Mouse (Mus musculus) MEL (cell line): ENCODE measurements around the gene Scamp1. TPM values are rescaled to one million over a fixed set of nuclear protein-coding genes. Genes with fewer than 3 reads are reported as not detected.

ENCODE experiments used
- DNase-seq: peaks from one replicate; pipeline ENCODE4 v3.0.0; 2011; ENCODE audit warnings: low read depth, low spot score
- H3K27ac ChIP-seq: 2 replicates; pipeline ENCODE4 v1.5.1; 2012; ENCODE audit warnings: low read depth, mild to moderate bottlenecking, control low read depth, low read length, moderate library complexity; ENCODE audit not compliant: control insufficient read depth
- H3K27me3 ChIP-seq, 2 experiments: fragments of 150-350 bp in 1 of 2; sonication (generic) in 1 of 2; 2 replicates each; pipeline ENCODE4 v1.6.1; 2012; ENCODE audit warnings: low read length in 2 of 2, mild to moderate bottlenecking in 2 of 2, improper control_type of control experiment in 1 of 2, moderate library complexity in 1 of 2; ENCODE audit not compliant: insufficient read depth in 2 of 2, control insufficient read depth in 1 of 2
- H3K36me3 ChIP-seq, 2 experiments: 2 replicates each; pipeline ENCODE4 v1.6.1; 2012 to 2014; ENCODE audit warnings: low read length in 2 of 2, improper control_type of control experiment in 1 of 2, inconsistent platforms in 1 of 2, mild to moderate bottlenecking in 1 of 2; ENCODE audit not compliant: insufficient read depth in 2 of 2, control insufficient read depth in 1 of 2
- H3K4me1 ChIP-seq, 2 experiments: fragments of 150-350 bp in 1 of 2; sonication (generic) in 1 of 2; 2 replicates each; pipeline ENCODE4 v1.6.1; 2012; ENCODE audit warnings: low read length in 2 of 2, improper control_type of control experiment in 1 of 2, mild to moderate bottlenecking in 1 of 2; ENCODE audit not compliant: insufficient read depth in 2 of 2, control insufficient read depth in 1 of 2
- H3K4me3 ChIP-seq, 2 experiments: fragments of 150-350 bp in 1 of 2; sonication (generic) in 1 of 2; 2 replicates each; pipeline ENCODE4 v1.5.1; 2012; ENCODE audit warnings: low read depth in 2 of 2, low read length in 2 of 2, mild to moderate bottlenecking in 2 of 2, moderate library complexity in 2 of 2, control low read depth in 1 of 2, improper control_type of control experiment in 1 of 2; ENCODE audit not compliant: control insufficient read depth in 1 of 2, insufficient read depth in 1 of 2
- H3K79me2 ChIP-seq: 2 replicates; pipeline ENCODE4 v1.6.1; 2012; ENCODE audit warnings: mild to moderate bottlenecking, low read length, moderate library complexity; ENCODE audit not compliant: control insufficient read depth, poor library complexity, insufficient read depth
- H3K9ac ChIP-seq: 2 replicates; pipeline ENCODE4 v1.6.1; 2012; ENCODE audit warnings: low read depth, mild to moderate bottlenecking, control low read depth, low read length, moderate library complexity; ENCODE audit not compliant: control insufficient read depth, poor library complexity, severe bottlenecking
- H3K9me3 ChIP-seq: fragments of 150-350 bp; sonication (generic); replicated peaks from 2 replicates; pipeline ENCODE4 v1.6.1; 2012; ENCODE audit warnings: mild to moderate bottlenecking, low read length, improper control_type of control experiment, moderate library complexity; ENCODE audit not compliant: insufficient read depth
- BHLHE40 ChIP-seq: IDR thresholded peaks from 2 replicates; pipeline ENCODE4 v1.6.1; 2012; ENCODE audit warnings: low read depth, mild to moderate bottlenecking, inconsistent platforms, low read length, improper control_type of control experiment, borderline replicate concordance
- CHD2 ChIP-seq: IDR thresholded peaks from 2 replicates; pipeline ENCODE4 v1.6.1; 2011; ENCODE audit warnings: low read length, improper control_type of control experiment
- ELF1 ChIP-seq: IDR thresholded peaks from 2 replicates; pipeline ENCODE4 v1.6.1; 2014; ENCODE audit warnings: low read depth, mild to moderate bottlenecking, inconsistent platforms, low read length, improper control_type of control experiment, moderate library complexity
- EP300 ChIP-seq, 2 experiments: IDR thresholded peaks; 2 replicates each; pipeline ENCODE4 v1.6.1; 2011; ENCODE audit warnings: improper control_type of control experiment in 2 of 2, low read length in 2 of 2, low read depth in 1 of 2, mild to moderate bottlenecking in 1 of 2
- GATA1 ChIP-seq: IDR thresholded peaks from 2 replicates; pipeline ENCODE4 v1.6.1; 2011; ENCODE audit warnings: low read depth, low read length, improper control_type of control experiment
- KAT2A ChIP-seq: conservative IDR thresholded peaks from 2 replicates; pipeline ENCODE4 v1.6.1; 2012; ENCODE audit warnings: low read depth, low read length, improper control_type of control experiment, inconsistent platforms
- MAFK ChIP-seq: IDR thresholded peaks from 2 replicates; pipeline ENCODE4 v1.6.1; 2011; ENCODE audit warnings: low read depth, mild to moderate bottlenecking, low read length, improper control_type of control experiment, borderline replicate concordance
- MAX ChIP-seq: IDR thresholded peaks from 2 replicates; pipeline ENCODE4 v1.6.1; 2011; ENCODE audit warnings: low read length, improper control_type of control experiment
- MEF2A ChIP-seq: IDR thresholded peaks from 2 replicates; pipeline ENCODE4 v1.6.1; 2014; ENCODE audit warnings: low read depth, mild to moderate bottlenecking, inconsistent platforms, low read length, improper control_type of control experiment; ENCODE audit not compliant: poor library complexity, insufficient replicate concordance, severe bottlenecking; ENCODE audit errors: extremely low read depth
- MXI1 ChIP-seq: IDR thresholded peaks from 2 replicates; pipeline ENCODE4 v1.6.1; 2011; ENCODE audit warnings: mild to moderate bottlenecking, low read depth, low read length, improper control_type of control experiment
- NELFE ChIP-seq: IDR thresholded peaks from 2 replicates; pipeline ENCODE4 v1.6.1; 2011; ENCODE audit warnings: low read depth, low read length, improper control_type of control experiment
- NRF1 ChIP-seq: IDR thresholded peaks from 2 replicates; pipeline ENCODE4 v1.6.1; 2014; ENCODE audit warnings: low read depth, mild to moderate bottlenecking, inconsistent platforms, low read length, improper control_type of control experiment, moderate library complexity; ENCODE audit not compliant: poor library complexity, insufficient read depth, severe bottlenecking
- POLR2A ChIP-seq, 2 experiments: IDR thresholded peaks; 2 replicates each; pipeline ENCODE4 v1.6.1; 2011 to 2012; ENCODE audit warnings: low read length in 2 of 2, mild to moderate bottlenecking in 2 of 2, control low read depth in 1 of 2, improper control_type of control experiment in 1 of 2, low read depth in 1 of 2, moderate library complexity in 1 of 2; ENCODE audit not compliant: control insufficient read depth in 1 of 2, insufficient read depth in 1 of 2, poor library complexity in 1 of 2
- POLR2AphosphoS2 ChIP-seq: IDR thresholded peaks from 2 replicates; pipeline ENCODE4 v1.6.1; 2011; ENCODE audit warnings: low read length, improper control_type of control experiment
- POLR2AphosphoS5 ChIP-seq: IDR thresholded peaks from 2 replicates; pipeline ENCODE4 v1.6.1; 2012; ENCODE audit warnings: low read depth, borderline replicate concordance, mild to moderate bottlenecking, inconsistent platforms, low read length, moderate library complexity, mixed read lengths
- RAD21 ChIP-seq: IDR thresholded peaks from 2 replicates; pipeline ENCODE4 v1.6.1; 2011; ENCODE audit warnings: mild to moderate bottlenecking, low read depth, low read length, improper control_type of control experiment
- RCOR1 ChIP-seq: IDR thresholded peaks from 2 replicates; pipeline ENCODE4 v1.6.1; 2012; ENCODE audit warnings: low read depth, mild to moderate bottlenecking, inconsistent platforms, low read length, improper control_type of control experiment
- SMC3 ChIP-seq: IDR thresholded peaks from 2 replicates; pipeline ENCODE4 v1.6.1; 2011; ENCODE audit warnings: low read depth, low read length, improper control_type of control experiment
- TBP ChIP-seq: IDR thresholded peaks from 2 replicates; pipeline ENCODE4 v1.8.0; 2011; ENCODE audit warnings: low read depth, low read length, improper control_type of control experiment
- USF1 ChIP-seq: IDR thresholded peaks from 2 replicates; pipeline ENCODE4 v1.6.1; 2014; ENCODE audit warnings: low read depth, mild to moderate bottlenecking, inconsistent platforms, low read length, improper control_type of control experiment, moderate library complexity
- ZKSCAN1 ChIP-seq: IDR thresholded peaks from 2 replicates; pipeline ENCODE4 v1.6.1; 2012; ENCODE audit warnings: low read depth, mild to moderate bottlenecking, inconsistent platforms, low read length, improper control_type of control experiment, moderate library complexity
- ZMIZ1 ChIP-seq: IDR thresholded peaks from 2 replicates; pipeline ENCODE4 v1.6.1; 2012; ENCODE audit warnings: low read depth, mild to moderate bottlenecking, inconsistent platforms, low read length, improper control_type of control experiment, moderate library complexity
- polyA plus RNA-seq, 2 experiments: library from polyadenylated mRNA; stranded (reverse) in 1 of 2; unstranded in 1 of 2; fragments of >175 nt in 1 of 2; fragments of >200 nt in 1 of 2; gene quantifications; 2 replicates each; pipeline versions ENCODE4 v1.2.1 to v1.2.4; 2012; ENCODE audit warnings: low replicate concordance in 2 of 2, low read depth in 1 of 2; ENCODE audit not compliant: insufficient read length in 2 of 2, insufficient read depth in 1 of 2, missing spikeins in 1 of 2
- total RNA-seq: library from RNA; depleted of rRNA; stranded (reverse); fragments of 300-350 nt; gene quantifications from 2 replicates; pipeline ENCODE4 v1.2.3, GENCODE M21; 2012

The Scamp1 gene
- total and polyA plus RNA-seq, 3 experiments: 0.03 TPM; not detected in 2

GRCm38 (mm10) chr13:94266530-94266929 is 19.1 kb downstream of the Scamp1 start:
- no peaks in the 10 kb centered on the region for H3K27me3 ChIP-seq
- DNase-seq: no peak
- no peak for TF ChIP-seq MEF2A
- TF ChIP-seq CHD2: no peak
- no peak for TF ChIP-seq ZKSCAN1
- no peak for TF ChIP-seq MAX
- TF ChIP-seq KAT2A: no peak
- TF ChIP-seq MAFK: no peak
- TF ChIP-seq TBP: no peak
- no peak for TF ChIP-seq MXI1
- no peak for TF ChIP-seq ZMIZ1
- TF ChIP-seq NELFE: no peak
- TF ChIP-seq POLR2AphosphoS5: no peak
- no peak for TF ChIP-seq EP300 (IDR thresholded peaks at IDR 0.05; ENCODE audit: low read depth in 1 of 2, low read length in 2 of 2)
- no peaks in the 10 kb centered on the region for H3K79me2 ChIP-seq
- H3K4me1 ChIP-seq: no peaks in the 10 kb centered on the region; a peak in 1 of 4 replicates
- no peak overlapping the region for H3K27ac ChIP-seq
- no peak overlapping the region for H3K9ac ChIP-seq
- no peak overlapping the region for H3K4me3 ChIP-seq
- no peaks in the 10 kb centered on the region for H3K9me3 ChIP-seq
- H3K36me3 ChIP-seq: no peaks in the 10 kb centered on the region

- H3K27me3 ChIP-seq: no peaks in the 10 kb centered on the region
- H3K4me1 ChIP-seq: no peaks in the 10 kb centered on the region; a peak in 1 of 4 replicates
- H3K9me3 ChIP-seq: no peaks in the 10 kb centered on the region
- H3K79me2 ChIP-seq: no peaks in the 10 kb centered on the region
- no peak for TF ChIP-seq SMC3
- no peak for TF ChIP-seq NELFE
- no peak for TF ChIP-seq POLR2AphosphoS2
- no peak for TF ChIP-seq ZKSCAN1
- no peak for TF ChIP-seq GATA1
- no peak for TF ChIP-seq RCOR1
- no peak for TF ChIP-seq MXI1
- TF ChIP-seq USF1: no peak
- TF ChIP-seq MEF2A: no peak
- TF ChIP-seq NRF1: no peak
- TF ChIP-seq BHLHE40: no peak
- no peak for TF ChIP-seq CHD2
- TF ChIP-seq POLR2A (IDR thresholded peaks at IDR 0.05; ENCODE audit: control insufficient read depth in 1 of 2, insufficient read depth in 1 of 2, low read depth in 1 of 2, low read length in 2 of 2, poor library complexity in 1 of 2): no peak
- TF ChIP-seq RAD21: no peak
- TF ChIP-seq MAFK: no peak
- no peak for TF ChIP-seq ELF1
- no peak overlapping the region for H3K9ac ChIP-seq
- no peak overlapping the region for H3K4me3 ChIP-seq
- DNase-seq: no peak
- no peaks in the 10 kb centered on the region for H3K36me3 ChIP-seq
- H3K27ac ChIP-seq: no peak overlapping the region
These were observed 20.4 kb downstream of the Scamp1 start for GRCm38 (mm10) chr13:94265291-94265690.
